Mouse (Mus musculus) bone marrow, adult 2 months (tissue): ENCODE results near the gene Tek.

Source experiments
- CTCF ChIP-seq: fragments of 200-500 bp; IDR thresholded peaks from 2 replicates; pipeline ENCODE4 v1.5.1; 2011; ENCODE audit warnings: low read length, control low read depth; ENCODE audit not compliant: control insufficient read depth, insufficient read depth
- POLR2A ChIP-seq: fragments of 200-500 bp; IDR thresholded peaks from 2 replicates; pipeline ENCODE4 v1.6.1; 2011; ENCODE audit warnings: low read depth, mild to moderate bottlenecking, control low read depth, low read length, borderline replicate concordance; ENCODE audit not compliant: control insufficient read depth

DNA sequence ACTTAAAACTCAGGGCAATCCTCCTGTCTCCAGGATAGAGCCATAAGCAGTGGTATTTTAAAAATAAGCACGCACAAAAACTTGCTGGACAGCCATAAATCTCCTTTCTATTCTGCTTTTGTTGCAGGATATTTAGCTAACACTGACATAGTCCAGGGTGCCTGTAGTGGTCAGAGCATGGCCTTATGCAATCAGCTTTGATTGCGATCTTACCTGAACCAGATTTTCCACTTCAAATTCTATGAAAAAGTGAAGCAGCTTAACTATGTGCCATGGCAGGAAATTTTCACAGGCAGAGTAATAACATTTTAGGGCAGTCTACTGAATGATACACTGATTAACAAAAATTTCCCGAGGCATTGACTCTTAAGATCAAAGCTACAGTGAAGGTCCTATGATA lies 115.2 kb downstream of the Tek start:
- TF ChIP-seq POLR2A (no peak), CTCF (no peak)
